Mouse (Mus musculus) erythroblast, embryonic 14.5 days (primary cell): Measurements from ENCODE around the gene Cyb5d1.

Experiments used
- GATA1 ChIP-seq: IDR thresholded peaks from 2 replicates; pipeline ENCODE4 v1.6.1; 2012; ENCODE audit warnings: low read length, inconsistent platforms, mixed read lengths
- TAL1 ChIP-seq: IDR thresholded peaks from 3 replicates; pipeline ENCODE4 v1.6.1; 2012; ENCODE audit warnings: low read length, inconsistent platforms, mixed read lengths

DNA sequence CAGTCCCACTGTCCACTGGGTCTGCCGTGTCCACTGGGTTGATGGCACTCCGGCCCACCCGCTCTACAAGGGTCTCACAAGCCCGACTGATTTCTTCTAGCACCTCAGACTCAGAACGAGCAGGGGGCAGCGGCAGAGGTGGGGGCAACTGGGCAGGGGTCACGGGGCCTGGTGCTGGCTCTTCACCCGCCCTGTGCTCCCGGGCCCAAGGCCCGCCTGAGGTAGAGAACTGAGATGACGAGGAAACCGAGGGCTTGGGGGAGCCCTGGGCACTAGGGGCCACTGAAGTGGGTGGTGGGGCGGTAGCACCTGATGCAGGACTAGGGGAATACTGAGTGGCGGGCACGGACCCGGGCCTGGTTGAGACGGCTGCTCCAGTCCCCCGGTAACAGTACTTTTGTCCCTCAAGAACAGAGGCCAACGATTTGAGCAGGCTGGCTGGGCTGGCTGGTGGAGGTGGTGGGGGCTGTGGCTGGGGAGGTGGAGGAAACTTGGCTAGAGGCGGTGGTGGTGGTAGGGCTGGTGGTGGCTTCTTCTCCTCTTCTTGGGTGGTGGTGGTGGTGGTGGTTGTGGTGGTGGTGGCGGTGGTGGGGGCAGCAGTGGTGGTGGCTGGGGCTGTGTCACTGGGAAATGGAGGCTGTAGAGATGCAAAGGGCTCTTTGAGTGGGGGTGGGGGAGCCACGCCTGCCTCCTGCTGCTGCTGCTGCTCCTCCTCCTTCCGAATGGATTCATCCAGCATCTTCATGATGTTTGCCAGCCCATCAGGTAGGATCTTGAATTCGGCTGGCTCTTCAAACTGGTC lies 9.4 kb upstream of the Cyb5d1 start:
- no peak for TF ChIP-seq TAL1
- no peak for TF ChIP-seq GATA1
